Mouse (Mus musculus): ENCODE data around the gene Zfpm1. TPM values are rescaled to one million over a fixed set of nuclear protein-coding genes. Genes with fewer than 3 reads are reported as not detected.

The Zfpm1 gene
- polyA plus RNA-seq, 1 experiment from 2014 or later = 5.4 TPM

DNA sequence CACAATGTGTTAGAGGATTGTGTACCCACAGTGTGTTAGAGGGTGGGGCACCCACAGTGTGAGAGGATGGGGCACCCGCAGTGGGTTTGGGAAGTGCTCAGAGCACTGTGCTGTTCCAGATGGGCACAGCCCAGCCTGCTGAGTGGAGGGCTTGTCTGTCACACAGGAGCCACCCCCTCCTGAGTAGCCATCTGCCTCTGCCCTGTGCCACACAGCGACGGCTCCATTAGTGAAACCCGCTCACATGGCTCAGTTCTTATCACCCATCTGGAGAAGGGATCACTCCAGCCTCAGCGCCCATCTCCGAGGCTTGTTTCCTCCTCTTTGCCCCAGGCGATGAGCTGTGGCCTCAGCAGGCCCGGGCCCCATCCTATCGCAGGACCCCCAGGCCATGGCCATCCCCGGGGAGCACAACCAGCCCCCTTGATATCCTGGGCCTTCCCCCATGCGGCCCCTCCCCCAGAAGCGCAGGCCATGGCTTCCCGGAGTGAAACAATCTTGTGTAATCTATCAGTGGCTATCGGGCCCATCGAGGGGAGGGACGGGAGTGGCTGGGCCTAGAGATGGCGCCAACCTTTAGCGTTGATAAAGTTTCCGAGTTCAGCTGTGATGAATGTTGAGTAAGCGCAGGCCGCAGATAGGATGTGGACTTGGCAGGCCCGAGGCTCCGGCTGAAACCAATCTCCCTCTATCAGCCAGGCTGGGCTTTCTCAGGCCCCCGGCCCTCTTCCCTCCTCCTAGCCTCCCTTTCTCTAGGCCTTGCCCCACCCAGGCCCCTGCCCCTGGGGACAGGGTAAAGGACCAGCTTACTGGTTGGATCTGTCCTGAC, 14.4 kb downstream of the Zfpm1 start:
- DNase-seq (ENCODE audit: low spot score) = no peak

DNA sequence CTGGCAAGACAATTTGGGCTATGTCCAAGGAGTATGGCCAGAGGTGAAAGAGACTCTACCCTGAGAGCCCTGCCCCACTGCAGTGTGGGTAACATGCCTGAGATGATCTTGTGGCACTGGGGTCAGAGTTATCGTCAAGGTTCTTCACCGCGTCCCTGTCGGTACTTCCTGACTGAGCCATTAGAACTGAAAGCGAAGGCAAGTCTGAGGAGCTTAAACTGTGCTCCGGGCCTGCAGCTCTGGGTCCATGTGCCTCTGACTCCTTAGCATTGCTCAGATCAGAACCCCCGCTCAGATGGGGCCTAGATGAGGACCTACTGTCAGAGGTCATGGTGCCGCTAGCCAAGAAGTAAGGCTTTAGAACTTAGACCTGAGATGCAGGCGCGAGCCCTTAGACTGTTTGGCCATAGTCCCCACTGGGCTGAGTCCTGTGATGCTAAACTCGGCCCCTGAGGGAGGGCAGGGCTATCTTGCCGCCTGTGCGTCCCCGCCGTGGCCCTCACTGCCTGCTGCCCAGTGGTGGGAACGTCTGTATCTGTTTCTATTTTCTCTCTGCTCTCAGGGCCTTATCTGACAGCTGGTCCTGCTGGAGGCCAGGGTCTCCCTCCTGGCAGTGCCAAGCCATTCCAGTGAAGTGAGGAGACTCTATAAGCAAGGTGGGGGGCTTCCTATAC, 17.8 kb downstream of the Zfpm1 start:
- DNase-seq (ENCODE audit: low spot score) = no peak

DNA sequence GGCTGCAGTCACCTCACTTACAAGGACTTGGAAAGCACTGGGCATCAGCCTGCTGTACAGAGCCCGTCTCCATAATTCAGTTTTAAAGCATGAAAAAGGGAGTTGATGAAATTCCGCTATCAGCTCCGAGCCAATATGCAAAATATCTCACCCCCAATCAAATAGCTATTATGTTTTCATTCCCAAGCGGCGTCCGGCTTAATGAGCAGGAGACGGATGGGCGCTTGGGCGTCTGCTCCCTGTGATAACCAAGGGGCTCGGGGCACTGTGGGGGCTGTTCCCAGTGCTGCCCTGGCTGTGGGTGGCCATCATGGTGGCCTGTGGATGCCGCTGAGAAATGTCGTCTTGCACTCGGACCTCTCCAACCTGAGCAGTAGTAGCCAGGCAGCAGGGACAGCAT, 19.1 kb downstream of the Zfpm1 start:
- DNase-seq (ENCODE audit: low spot score) = no peak

DNA sequence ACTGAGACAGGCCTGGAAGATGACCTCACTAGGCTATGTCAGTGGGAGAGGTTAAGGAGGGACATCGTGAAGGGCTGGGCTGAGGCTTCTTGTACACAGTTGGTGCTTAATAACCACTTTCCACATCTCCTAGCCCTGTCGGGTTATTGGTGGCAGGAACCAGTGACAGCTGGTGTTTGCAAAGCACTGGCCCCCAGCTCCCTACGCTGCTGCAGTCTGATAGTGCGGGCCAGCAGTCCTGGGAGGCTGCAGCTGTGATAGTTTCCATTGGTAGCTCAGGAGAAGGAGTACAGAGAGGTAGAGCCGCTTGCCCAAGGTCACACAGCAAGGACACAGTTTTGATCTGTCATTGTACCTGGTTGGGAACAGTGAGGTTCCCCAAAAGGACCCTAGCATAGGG, 19.9 kb downstream of the Zfpm1 start:
- DNase-seq (ENCODE audit: low spot score) = no peak

DNA sequence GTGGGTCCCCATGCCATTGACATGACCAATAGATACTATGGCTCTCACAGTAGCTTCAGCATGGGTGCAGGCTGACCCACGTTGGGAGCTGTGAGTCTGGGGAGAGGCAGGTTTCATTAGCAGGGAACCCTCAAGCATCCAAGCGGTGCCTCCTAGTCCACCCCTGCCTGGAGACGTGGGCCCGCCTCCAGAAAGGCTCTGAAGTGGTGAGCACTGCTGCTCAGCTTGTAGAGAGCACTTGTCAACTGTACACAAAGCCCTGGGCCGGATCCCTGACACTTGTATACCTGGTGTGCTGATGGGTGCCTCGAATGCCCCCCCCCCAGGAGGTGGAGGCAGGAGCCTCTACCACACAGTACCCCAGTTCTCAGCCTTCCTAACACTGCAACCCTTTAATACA, 21.5 kb downstream of the Zfpm1 start:
- DNase-seq (ENCODE audit: low spot score) = no peak

DNA sequence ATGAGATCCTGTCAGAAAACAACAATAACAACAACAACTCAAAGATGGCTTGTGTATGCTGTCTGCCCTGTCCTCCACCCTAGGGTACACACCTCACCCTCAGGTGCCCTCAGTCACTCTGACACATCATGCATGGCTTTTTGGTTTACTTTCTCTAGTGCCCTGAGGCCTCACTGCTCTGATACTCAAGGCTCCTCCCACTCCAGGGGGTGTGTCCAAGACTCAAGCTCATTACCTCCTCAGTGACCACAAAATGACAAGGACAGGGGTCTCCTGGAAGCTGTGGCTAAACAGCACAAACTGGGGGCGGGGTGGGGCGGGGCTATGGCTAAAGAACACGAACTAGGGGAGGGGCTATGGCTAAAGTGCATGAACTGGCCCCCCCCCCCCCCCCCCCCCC, 22.1 kb downstream of the Zfpm1 start:
- no peak for DNase-seq (ENCODE audit: low spot score)

DNA sequence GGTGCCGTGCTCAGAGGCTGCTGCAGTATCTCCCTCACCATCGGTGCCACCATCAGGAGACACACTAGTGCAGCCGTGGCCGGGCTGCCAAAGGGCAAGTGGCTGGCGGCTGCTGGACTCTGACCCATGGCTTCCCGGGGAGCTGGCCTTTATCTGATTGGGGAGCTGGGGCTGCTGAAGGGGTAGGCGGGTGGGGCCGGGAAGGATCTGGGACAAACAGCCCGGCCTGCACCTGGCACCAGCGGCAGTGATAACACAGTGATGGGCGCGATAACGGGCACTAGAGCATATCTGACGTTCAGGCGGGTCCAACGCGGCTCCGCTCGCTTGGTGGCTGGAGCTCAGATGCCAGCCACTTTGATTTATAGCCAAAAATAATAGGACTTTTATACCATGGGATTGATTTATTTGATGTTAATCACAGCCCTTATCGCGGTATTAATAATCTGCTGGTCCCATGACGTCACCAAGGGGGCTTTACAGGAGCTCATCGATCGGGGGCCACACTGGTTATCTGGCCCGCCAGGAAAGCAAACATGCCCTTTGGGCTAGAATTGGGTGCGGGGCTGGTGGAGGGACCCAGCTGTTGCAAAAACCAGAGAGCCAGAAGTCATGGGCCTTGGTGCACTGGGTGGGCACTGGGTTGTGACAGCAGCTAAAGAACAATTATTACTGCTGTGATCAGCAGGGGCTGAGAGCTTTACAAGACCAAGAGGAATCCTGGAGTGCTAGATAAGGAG, 24.9 kb downstream of the Zfpm1 start:
- no peak for DNase-seq (ENCODE audit: low spot score)

DNA sequence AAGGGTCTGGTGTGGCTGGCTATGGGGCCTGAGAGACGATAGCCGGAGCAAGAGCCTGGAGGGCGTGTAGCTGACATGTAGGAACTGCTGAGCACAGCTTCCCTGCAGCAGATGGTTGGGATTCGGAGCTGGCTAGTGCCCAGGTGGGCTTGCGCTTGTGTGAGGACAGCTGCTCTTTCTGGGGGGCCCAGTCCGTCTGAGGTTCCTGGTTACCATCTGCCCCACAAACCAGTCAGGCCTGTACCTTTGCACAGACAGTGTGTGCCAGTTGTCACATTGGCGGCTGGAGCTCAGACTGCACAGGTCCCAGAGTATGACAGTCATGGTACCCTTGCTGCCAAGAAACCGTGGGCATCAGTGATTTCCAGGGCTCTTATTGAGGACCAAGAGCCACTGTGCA, 25.9 kb downstream of the Zfpm1 start:
- no peak for DNase-seq (ENCODE audit: low spot score)

DNA sequence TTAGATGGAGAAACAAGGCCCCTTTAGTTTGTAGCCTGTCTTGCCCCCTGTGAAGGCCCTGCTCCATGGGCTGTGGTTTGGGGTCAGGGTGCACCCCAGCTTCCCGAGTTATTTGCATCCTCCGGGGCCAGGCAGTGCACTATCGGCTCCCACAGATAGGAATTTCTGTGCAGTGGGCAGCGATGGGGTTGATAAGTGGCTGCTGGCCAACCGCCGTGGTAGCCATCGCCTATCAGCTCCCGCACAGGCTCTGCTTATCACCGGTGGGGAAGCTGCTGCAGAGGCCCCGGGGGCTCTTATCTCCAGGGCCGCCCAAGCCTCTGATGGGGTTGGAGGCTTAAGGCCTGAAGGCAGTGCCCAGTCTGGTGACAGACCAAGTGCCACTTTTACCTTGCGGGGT, 27.3 kb downstream of the Zfpm1 start:
- no peak for DNase-seq (ENCODE audit: low spot score)

DNA sequence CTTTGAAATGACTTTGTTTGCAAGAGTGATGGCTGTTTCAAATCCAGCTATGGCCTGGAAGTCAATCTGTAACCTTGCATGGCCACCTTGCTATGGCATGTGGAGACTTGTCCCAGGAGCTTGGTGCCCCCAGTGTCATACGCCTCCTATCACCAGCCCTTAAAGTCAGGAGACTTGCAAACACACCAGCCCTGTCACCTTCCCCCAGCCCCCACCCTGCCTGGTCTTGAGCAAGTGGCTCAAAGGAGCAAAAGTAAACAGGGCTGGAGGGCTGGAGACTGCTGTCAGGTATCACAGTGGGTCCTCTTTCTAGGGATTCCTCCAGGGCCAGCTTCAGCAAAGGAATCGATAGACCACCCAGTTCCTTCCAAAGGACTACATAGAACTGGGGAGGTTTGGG, 29.2 kb downstream of the Zfpm1 start:
- no peak for DNase-seq (ENCODE audit: low spot score)

DNA sequence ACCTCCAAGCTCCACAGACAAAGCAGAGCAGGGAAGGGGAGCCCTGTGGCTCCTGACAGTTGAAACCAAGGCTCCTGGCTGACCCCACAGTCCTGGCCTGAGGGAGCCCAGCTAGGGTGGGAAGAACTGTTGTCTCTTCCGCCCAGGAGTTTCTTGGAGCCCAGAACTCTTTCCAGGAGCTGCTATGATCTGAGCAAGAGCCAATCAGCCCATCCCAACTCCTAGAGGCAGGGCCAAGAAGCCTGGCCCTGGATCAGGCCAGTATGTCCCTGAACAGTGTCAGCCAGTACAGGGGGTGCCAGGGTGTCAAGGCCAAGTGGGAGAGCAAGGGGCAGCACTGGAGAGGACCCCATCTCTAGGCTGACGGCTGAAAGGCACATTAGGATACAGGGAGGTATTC, 30.6 kb downstream of the Zfpm1 start:
- DNase-seq (ENCODE audit: low spot score) = no peak

DNA sequence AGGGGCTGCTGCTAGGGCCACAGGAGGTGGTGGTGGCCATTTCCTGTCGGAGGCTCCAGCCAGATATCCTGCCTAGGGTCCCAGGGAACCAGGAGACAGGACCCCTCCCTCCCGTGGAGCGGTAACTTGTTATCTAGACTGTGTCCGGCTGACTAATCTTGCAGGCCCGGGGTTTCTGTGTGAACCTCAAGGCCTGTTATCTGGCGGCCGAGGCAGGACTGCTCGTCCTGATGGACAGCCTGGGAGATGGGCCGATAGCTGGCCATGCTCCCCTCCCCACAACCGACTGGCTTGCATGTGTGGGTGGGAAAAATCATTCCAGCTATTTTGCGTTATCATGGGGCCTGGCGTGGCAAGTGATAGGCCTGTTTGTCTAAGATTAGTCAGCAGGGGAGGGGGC, 31.4 kb downstream of the Zfpm1 start:
- DNase-seq (ENCODE audit: low spot score) = no peak

DNA sequence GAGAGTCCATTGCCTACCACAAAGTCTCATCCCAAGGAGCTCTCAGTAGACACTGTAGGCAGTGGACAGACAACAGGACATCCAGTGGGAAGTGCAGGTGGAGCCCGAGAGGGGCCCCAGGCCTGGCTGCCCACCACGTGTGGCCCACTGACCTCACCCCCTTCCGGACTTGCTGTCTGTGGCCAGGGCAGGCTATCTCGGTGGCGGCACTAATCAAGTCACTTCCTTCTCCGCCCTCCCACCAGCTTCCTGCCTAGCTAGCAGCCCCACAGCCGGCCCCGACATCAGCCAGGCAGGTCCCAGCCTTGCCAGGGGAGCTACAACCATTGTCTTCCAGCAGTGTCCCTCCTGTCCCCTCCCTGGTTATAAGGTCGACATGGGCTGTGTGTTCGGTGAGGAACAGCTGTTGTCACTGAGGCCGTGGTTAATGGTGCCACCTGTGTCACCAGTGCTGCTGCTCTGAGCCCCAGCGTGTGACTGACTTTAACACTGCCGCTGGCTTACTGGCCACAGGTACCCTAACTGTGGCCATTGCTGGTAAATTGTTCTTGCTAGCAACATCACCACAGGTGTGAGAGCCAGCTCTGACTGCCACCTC, 33.1 kb downstream of the Zfpm1 start:
- DNase-seq (ENCODE audit: low spot score) = no peak

DNA sequence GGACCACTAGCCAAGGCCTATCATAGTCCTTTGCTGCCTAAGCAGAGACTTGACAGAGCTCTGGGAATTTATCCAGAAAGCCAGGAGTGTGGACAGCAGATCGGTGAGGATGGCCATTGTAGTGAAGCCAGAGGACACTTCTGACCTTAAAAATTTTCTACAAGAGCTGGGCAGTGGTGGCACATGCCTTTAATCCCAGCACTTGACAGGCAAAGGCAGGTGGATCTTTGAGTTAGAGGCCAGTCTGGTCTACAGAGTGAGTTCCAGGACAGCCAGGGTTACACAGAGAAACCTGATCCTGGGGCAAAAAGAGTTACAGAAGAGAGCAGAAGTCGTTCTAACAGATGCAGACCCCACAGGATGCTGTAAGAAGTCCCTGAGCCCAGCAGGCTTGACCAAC, 34.5 kb downstream of the Zfpm1 start:
- no peak for DNase-seq (ENCODE audit: low spot score)

DNA sequence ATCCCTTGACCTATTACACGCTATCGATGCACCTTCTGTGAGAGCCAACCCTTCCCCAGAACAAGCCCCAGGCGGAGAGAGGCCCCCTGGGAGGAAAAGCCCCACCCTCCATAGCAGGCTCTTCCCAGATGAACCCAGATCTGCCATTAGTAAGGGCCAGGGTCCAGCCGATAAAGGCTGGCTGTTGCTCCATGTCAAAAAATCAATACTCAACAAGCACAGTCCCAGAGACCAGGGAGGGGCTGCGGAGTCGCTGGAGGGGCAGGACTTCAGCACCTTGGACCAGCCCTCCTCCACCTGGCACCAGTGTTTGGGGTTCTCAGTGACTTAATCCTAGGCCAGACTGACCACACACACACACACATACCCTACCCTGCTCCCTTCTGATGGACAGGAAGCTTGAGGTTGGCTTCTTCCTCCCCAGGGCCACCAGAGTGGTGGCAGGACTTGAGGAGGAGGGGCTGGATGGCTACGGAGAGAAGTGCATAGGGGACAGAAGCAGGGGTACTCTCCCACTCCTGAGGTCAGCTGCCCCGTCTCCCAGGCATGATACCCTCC, 36.1 kb downstream of the Zfpm1 start:
- DNase-seq (ENCODE audit: low spot score) = no peak

DNA sequence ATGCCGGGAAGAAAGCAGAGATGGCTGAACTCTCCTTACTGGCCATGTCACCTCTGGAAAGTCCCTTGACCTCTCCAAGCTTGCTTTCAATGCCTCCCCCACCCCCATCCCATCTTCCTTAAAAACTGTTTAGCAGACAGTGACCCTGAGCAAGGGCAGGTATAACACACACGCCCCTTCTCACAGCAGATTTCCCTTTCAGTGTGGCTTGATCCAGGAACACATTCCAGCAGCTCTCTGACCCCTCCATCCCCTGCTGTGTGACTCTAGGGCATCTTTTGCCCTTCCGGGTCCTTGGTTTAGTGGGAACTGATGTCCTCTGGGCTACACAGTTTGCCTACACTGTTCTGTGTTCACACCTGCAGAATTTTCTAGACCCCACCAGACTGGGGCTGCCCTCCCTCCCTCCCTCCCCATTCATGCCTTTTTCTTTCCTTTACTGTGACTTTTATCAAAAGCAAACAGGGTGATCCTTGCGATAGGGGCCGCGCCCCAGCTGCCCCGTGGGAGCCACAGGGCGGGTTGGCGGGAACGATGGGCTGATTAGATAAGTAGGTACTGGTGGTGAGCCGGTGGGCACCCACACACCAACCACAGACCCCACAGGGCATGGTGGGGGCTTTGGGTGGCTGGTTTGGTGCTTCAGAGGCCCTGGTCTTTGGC, 37.2 kb downstream of the Zfpm1 start:
- no peak for DNase-seq (ENCODE audit: low spot score)

DNA sequence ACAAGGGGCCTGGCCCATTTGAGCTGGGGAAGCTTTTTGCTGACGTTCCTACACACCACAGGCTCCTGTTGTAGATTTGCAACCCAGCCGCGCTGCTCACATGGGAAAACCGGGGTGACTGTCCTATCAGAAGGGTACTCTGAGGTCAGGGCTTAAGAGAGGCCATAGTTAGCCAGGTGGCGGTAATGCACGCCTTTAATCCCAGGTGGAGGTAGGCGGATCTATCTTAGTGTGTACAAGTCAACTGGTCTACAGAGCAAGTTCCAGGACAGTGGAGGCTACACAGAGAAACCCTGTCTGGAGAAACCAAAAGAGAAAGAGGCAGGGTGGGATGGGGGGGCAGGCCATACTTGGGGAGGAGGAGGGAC, 37.8 kb downstream of the Zfpm1 start:
- no peak for DNase-seq (ENCODE audit: low spot score)

DNA sequence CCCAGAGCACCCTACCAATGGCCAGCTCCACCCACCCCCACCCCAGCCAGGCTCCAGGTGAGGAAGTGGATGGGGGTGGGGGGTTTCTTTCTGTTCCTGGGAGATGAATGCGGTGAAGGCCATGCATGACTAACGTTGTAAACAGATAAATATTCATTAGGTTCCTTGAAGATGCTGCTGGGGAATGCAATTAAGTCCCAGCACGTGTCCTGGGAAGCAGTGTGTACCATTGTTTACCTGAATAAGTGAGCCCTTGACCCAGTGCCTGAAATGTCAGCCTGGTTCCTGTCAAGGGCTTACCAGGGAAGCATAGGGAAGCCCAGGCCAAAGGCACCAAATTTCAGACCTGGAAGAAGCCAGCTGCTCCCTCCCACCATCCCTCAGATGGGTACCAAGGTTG, 38.6 kb downstream of the Zfpm1 start:
- DNase-seq (ENCODE audit: low spot score) = no peak

DNA sequence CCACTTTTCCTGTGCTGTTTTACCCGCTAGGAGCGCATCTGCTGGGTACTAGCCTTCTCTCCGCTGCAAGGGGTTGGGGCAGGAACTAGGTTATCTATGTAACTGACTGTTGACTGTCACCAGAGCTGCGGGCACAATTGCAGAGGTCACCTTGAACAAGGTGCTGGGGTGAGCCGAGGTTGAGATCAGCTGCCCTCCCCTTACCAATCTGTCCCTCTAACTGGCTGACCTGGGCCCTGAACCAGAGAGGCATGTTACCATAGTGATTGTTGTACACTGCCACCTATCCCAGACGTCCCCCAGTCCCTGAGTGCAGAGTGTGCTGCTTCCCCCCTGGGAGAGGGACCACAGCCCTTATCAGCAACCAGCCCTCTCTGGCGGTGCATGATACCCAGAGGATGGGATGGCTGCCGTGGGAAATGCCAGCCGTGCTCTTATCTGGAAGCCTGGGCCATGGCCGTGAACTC, 39.5 kb downstream of the Zfpm1 start:
- DNase-seq (ENCODE audit: low spot score) = no peak

DNA sequence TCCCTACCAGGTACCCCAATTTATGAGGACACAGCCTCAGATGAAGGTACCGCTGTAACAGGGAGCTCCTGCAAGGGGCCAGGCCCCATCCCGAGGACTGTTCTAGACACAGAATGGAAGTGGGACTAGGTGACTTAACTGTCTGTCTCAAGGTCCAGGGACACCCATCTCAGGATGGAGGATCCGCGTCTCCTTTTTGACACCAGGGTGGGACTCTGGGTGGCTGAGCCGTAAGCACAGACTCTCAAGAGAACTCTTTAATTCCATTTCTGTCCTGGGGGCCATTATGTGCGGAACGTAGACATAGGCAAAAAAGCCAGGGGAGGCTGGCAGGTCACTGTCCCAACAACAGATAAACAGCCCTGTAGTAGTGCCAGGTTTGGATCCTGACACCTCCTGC, 40.2 kb downstream of the Zfpm1 start:
- no peak for DNase-seq (ENCODE audit: low spot score)

DNA sequence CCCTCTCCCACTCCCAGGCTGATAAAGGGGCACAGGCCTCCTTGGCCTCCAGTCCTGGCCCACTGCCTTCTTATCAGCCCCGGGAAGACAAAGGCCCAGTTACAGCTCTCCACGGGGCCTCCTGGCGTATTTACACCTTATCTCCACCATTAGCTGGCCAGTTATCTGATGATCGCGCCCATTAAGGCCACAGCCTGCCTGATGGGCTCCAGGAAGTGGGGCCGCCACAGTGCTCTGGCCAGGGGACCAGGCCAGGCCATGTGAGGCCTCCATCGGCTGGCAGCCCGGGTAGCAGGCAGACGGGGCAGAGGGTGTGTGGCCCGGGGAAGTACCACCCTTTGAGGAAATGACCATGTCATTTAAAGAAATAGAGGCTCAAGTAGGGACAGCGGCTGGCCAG, 40.9 kb downstream of the Zfpm1 start:
- DNase-seq (ENCODE audit: low spot score) = no peak

Data from thymus, postnatal 0 days (tissue).